Mouse (Mus musculus): ENCODE results near the gene Rnf10. TPM values are rescaled to one million over a fixed set of nuclear protein-coding genes. Genes with fewer than 3 reads are reported as not detected.

Gene Rnf10
- polyA plus RNA-seq, 1 experiment: 194 TPM

DNA sequence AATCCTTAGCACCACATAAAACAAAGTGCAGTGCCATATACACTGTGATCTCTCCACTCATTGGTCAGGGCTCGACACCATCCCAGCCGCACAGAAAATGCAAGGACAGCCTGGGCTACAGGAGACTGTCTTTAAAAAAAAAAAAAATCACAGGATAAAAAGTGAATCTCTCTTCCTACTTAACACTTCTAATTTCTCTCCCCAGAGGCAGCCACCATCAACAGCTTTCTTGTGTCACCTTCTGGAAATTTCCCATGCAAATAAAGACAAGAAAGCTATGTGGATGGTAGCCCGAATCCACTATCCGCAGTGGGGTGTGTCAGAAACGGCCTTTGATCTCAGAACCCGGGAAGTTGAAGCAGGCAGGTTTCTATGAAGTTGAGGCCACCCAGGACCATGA lies 40.2 kb downstream of the Rnf10 start:
- Histone ChIP-seq H3K4me3 (ENCODE audit: insufficient read depth, poor library complexity, severe bottlenecking) (no peak overlapping the region), H3K79me3 (ENCODE audit: low read depth) (no peaks in the 10 kb centered on the region), H3K79me2 (ENCODE audit: control insufficient read depth, insufficient read depth) (no peaks in the 10 kb centered on the region), H3K36me3 (ENCODE audit: control insufficient read depth, insufficient read depth) (no peaks in the 10 kb centered on the region), H3K27me3 (ENCODE audit: control insufficient read depth, insufficient read depth, insufficient read length) (no peaks in the 10 kb centered on the region), H3ac (ENCODE audit: control insufficient read depth, insufficient read length, low read depth) (no peak overlapping the region)
- TF ChIP-seq MYOG (IDR thresholded peaks at IDR 0.05; ENCODE audit: control insufficient read depth, extremely low read depth, insufficient read length): no peak
- no peak for TF ChIP-seq MYOD1 (IDR thresholded peaks at IDR 0.05; ENCODE audit: control insufficient read depth, insufficient read length, low read depth)
- no peak for TF ChIP-seq CTCF (IDR thresholded peaks at IDR 0.05; ENCODE audit: control insufficient read depth, insufficient read depth, insufficient read length)
- no peak for TF ChIP-seq CEBPB (IDR thresholded peaks at IDR 0.05; ENCODE audit: low read depth)
- no peak for TF ChIP-seq USF1 (IDR thresholded peaks at IDR 0.05; ENCODE audit: low read depth)
- no peak for TF ChIP-seq MAX (IDR thresholded peaks at IDR 0.05)
- TF ChIP-seq FOSL1 (IDR thresholded peaks at IDR 0.05; ENCODE audit: insufficient read depth, low read length, poor library complexity, severe bottlenecking): no peak

DNA sequence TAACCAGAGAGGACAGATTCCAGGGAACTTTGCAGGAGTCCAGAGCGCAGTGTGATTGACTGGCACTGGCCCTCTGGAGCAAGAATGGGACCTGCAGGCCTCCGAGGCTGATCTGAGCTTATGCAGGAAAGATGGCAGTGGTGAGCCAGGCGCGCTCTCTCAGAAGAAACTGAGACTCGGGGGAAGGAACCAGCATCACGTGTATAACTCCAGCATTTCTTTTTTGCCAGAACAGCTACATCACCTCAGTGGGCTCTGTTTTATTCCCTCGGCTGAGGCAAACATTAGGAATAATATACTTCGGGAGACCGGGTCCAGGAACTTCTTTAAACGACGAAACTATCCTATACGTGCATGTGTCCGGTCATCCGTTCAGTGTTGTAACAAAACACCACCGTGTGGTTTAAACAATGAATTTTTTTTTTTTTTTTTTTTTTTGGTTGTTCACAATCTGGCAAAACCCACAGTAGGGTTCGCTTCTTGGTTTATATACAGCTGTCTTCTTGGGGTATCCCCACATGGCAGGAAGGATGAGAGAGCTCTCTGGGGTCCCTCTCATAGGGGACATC lies 41.1 kb downstream of the Rnf10 start:
- Histone ChIP-seq H3K4me3 (ENCODE audit: insufficient read depth, poor library complexity, severe bottlenecking) (no peak overlapping the region), H3K79me2 (ENCODE audit: control insufficient read depth, insufficient read depth) (no peaks in the 10 kb centered on the region), H3K27me3 (ENCODE audit: control insufficient read depth, insufficient read depth, insufficient read length) (no peaks in the 10 kb centered on the region), H3ac (ENCODE audit: control insufficient read depth, insufficient read length, low read depth) (no peak overlapping the region), H3K36me3 (ENCODE audit: control insufficient read depth, insufficient read depth) (no peaks in the 10 kb centered on the region), H3K79me3 (ENCODE audit: low read depth) (no peaks in the 10 kb centered on the region)
- TF ChIP-seq MYOD1 (IDR thresholded peaks at IDR 0.05; ENCODE audit: control insufficient read depth, insufficient read length, low read depth) (no peak), CEBPB (IDR thresholded peaks at IDR 0.05; ENCODE audit: low read depth) (no peak), CTCF (IDR thresholded peaks at IDR 0.05; ENCODE audit: control insufficient read depth, insufficient read depth, insufficient read length) (no peak), USF1 (IDR thresholded peaks at IDR 0.05; ENCODE audit: low read depth) (no peak), MYOG (IDR thresholded peaks at IDR 0.05; ENCODE audit: control insufficient read depth, extremely low read depth, insufficient read length) (no peak), FOSL1 (IDR thresholded peaks at IDR 0.05; ENCODE audit: insufficient read depth, low read length, poor library complexity, severe bottlenecking) (no peak), MAX (IDR thresholded peaks at IDR 0.05) (no peak)

DNA sequence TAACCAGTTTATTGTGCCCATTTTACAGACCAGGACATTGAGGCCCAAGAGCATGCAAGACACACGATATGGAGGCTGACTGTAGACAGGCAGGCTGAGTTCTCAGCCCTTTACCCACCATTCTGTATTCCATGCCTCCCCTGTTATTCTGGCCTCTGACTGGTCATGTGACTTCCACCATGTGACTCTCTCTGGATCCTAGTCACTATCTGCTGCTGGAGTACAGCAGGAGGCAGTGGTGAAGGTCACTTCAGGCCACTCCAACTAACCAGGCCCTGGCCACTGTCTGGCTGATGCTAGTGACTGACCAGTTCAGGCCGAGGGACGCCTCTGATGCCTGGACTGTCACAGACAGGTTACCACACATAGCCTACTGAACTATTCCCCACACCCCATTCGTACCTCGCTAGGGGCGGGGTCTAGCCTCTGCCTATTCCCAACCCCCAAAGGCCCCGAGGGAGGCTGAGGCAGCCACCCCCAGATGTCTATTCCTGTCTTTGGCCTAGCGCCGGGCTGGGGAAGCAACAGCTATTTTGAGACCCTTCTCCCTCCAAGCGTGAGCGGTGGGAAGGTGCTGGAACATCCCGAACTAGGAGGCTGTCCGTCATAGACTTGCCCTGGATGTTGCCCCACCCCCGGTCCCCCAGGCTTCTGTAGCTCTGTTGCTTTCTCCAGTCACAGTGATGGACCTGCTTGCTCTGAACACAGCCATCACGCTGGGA lies 41.7 kb downstream of the Rnf10 start:
- H3ac ChIP-seq (ENCODE audit: control insufficient read depth, insufficient read length, low read depth): no peak overlapping the region
- no peaks in the 10 kb centered on the region for H3K79me2 ChIP-seq (ENCODE audit: control insufficient read depth, insufficient read depth)
- TF ChIP-seq FOSL1 (IDR thresholded peaks at IDR 0.05; ENCODE audit: insufficient read depth, low read length, poor library complexity, severe bottlenecking): no peak
- peak; percentile 47 for TF ChIP-seq USF1 (IDR thresholded peaks at IDR 0.05; ENCODE audit: low read depth)
- H3K27me3 ChIP-seq (ENCODE audit: control insufficient read depth, insufficient read depth, insufficient read length): no peaks in the 10 kb centered on the region
- H3K36me3 ChIP-seq (ENCODE audit: control insufficient read depth, insufficient read depth): no peaks in the 10 kb centered on the region
- H3K79me3 ChIP-seq (ENCODE audit: low read depth): no peaks in the 10 kb centered on the region
- no peak overlapping the region for H3K4me3 ChIP-seq (ENCODE audit: insufficient read depth, poor library complexity, severe bottlenecking)

- H3K79me3 ChIP-seq (ENCODE audit: low read depth): no peaks in the 10 kb centered on the region
- H3K36me3 ChIP-seq (ENCODE audit: control insufficient read depth, insufficient read depth): no peaks in the 10 kb centered on the region
- no peak overlapping the region for H3K4me3 ChIP-seq (ENCODE audit: insufficient read depth, poor library complexity, severe bottlenecking)
- no peak overlapping the region for H3ac ChIP-seq (ENCODE audit: control insufficient read depth, insufficient read length, low read depth)
- H3K27me3 ChIP-seq (ENCODE audit: control insufficient read depth, insufficient read depth, insufficient read length): no peaks in the 10 kb centered on the region
- TF ChIP-seq CEBPB (IDR thresholded peaks at IDR 0.05; ENCODE audit: low read depth): no peak
- TF ChIP-seq MYOG (IDR thresholded peaks at IDR 0.05; ENCODE audit: control insufficient read depth, extremely low read depth, insufficient read length): no peak
- TF ChIP-seq FOSL1 (IDR thresholded peaks at IDR 0.05; ENCODE audit: insufficient read depth, low read length, poor library complexity, severe bottlenecking): no peak
- no peak for TF ChIP-seq MAX (IDR thresholded peaks at IDR 0.05)
- no peak for TF ChIP-seq MYOD1 (IDR thresholded peaks at IDR 0.05; ENCODE audit: control insufficient read depth, insufficient read length, low read depth)
- no peak for TF ChIP-seq USF1 (IDR thresholded peaks at IDR 0.05; ENCODE audit: low read depth)
- TF ChIP-seq CTCF (IDR thresholded peaks at IDR 0.05; ENCODE audit: control insufficient read depth, insufficient read depth, insufficient read length): no peak
- H3K79me2 ChIP-seq (ENCODE audit: control insufficient read depth, insufficient read depth): no peaks in the 10 kb centered on the region
Measured at GRCm38 (mm10) chr5:115222485-115222884, 50.2 kb downstream of the Rnf10 start.

DNA sequence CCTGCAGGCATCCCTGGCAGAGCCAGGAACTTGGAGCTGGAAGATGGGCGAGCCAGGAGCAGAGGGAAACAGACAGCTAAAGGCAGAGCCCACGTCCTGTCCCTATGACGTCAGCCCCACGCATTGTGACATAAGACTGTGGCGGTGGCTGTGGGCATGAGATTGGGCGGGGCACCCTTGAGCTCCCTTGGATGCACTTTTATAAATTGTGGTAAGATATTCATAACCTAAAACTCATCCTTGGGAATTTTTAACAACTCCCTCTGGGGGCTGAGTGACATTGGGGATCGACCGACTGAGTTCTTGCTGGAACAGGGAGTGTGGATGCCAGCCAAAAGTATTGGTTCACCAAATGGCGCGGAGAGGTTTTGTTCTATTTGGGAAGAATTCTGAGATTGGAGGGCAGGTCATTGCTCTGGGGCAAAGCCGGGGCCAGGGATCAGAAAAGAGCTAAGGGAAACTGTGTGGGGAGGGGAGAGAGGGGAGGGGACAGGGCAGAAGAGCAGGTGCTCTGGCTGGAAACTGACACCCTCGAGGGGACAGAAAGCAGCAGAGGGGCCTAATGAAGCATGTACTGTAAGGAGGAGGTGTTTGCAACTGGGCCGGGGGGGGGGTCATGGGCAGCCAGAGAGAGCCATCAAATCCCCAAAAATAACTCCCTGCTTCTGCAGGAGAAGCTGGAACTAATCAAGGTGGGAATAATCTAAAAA lies 51.6 kb downstream of the Rnf10 start:
- TF ChIP-seq FOSL1 (IDR thresholded peaks at IDR 0.05; ENCODE audit: insufficient read depth, low read length, poor library complexity, severe bottlenecking): no peak
- TF ChIP-seq MYOD1 (IDR thresholded peaks at IDR 0.05; ENCODE audit: control insufficient read depth, insufficient read length, low read depth): no peak
- TF ChIP-seq CEBPB (IDR thresholded peaks at IDR 0.05; ENCODE audit: low read depth): no peak
- TF ChIP-seq MYOG (IDR thresholded peaks at IDR 0.05; ENCODE audit: control insufficient read depth, extremely low read depth, insufficient read length): no peak
- TF ChIP-seq MAX (IDR thresholded peaks at IDR 0.05): no peak
- TF ChIP-seq CTCF (IDR thresholded peaks at IDR 0.05; ENCODE audit: control insufficient read depth, insufficient read depth, insufficient read length): no peak
- Histone ChIP-seq H3K79me2 (ENCODE audit: control insufficient read depth, insufficient read depth) (no peaks in the 10 kb centered on the region), H3K4me3 (ENCODE audit: insufficient read depth, poor library complexity, severe bottlenecking) (no peak overlapping the region), H3K27me3 (ENCODE audit: control insufficient read depth, insufficient read depth, insufficient read length) (no peaks in the 10 kb centered on the region), H3K36me3 (ENCODE audit: control insufficient read depth, insufficient read depth) (no peaks in the 10 kb centered on the region), H3K79me3 (ENCODE audit: low read depth) (no peaks in the 10 kb centered on the region), H3ac (ENCODE audit: control insufficient read depth, insufficient read length, low read depth) (no peak overlapping the region)

Measured in C2C12 (cell line).